In the genomic region with DNA sequence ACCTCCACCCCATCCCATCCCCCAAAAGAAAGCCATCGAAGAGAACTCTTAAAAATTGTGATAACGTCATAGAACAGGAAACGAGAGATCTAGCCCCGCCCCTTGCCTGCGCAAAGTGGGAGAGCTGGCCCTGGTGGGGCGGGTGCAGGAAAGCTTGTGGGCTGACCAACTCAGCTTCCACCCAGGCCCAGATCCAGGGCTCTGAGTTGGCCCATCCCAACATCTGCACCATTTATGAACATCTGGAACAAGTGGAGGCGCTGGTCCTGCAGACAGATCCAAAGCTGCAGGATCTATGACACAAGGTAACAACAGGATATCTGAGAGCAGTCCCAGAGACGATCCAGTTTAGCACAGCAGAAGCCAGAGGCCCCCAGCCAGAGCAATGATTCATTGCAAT, we compare ENCODE assay signal across 22 mouse cellular contexts.
"Had no signal": no experiment of that assay in that cellular context is flagged by ENCODE, and none has a peak within 500 bp of the region (broad histone marks: within the 10 kb centered on the region; RNA-seq: fewer than 3 reads in every experiment).

No protein-coding gene starts in this region.

- H3K36me3 ChIP-seq: limb, embryonic 10.5 days; limb, embryonic 13.5 days; liver, embryonic 12.5 days; liver, embryonic 15.5 days; lung, embryonic 15.5 days; midbrain, embryonic 10.5 days; midbrain, embryonic 13.5 days; neural tube, embryonic 13.5 days had no signal

- H3K4me1 ChIP-seq: liver, embryonic 12.5 days; liver, embryonic 15.5 days; neural tube, embryonic 13.5 days had no signal

- H3K4me2 ChIP-seq: limb, embryonic 13.5 days; liver, embryonic 12.5 days; liver, embryonic 15.5 days; lung, embryonic 15.5 days; midbrain, embryonic 13.5 days; neural tube, embryonic 13.5 days had no signal

- H3K27me3 ChIP-seq: limb, embryonic 13.5 days; neural tube, embryonic 13.5 days had no signal

- H3K9ac ChIP-seq: limb, embryonic 13.5 days; liver, embryonic 12.5 days; liver, embryonic 15.5 days; lung, embryonic 15.5 days; midbrain, embryonic 13.5 days; neural tube, embryonic 13.5 days had no signal

- ATAC-seq: liver, embryonic 12.5 days; midbrain, embryonic 13.5 days; midbrain, embryonic 16.5 days had no signal

- DNase-seq: kidney, postnatal 25 days; layer of hippocampus, adult 9-11 months; liver; lung, adult 18-20 months; lung, postnatal 10 days; retina, postnatal 1 day; right cerebral cortex, postnatal 25 days; thymus, adult 18-20 months had no signal

- H3K4me3 ChIP-seq: layer of hippocampus, adult 2 months; limb, embryonic 10.5 days; limb, embryonic 13.5 days; liver, embryonic 12.5 days; liver, embryonic 15.5 days; lung, embryonic 15.5 days; megakaryocyte, embryonic 14.5 days; midbrain, embryonic 10.5 days; midbrain, embryonic 13.5 days; myocyte; neural tube, embryonic 13.5 days had no signal

- H3K9me3 ChIP-seq: limb, embryonic 10.5 days; limb, embryonic 13.5 days; liver, embryonic 12.5 days; liver, embryonic 15.5 days; lung, embryonic 15.5 days; midbrain, embryonic 10.5 days; midbrain, embryonic 13.5 days; neural tube, embryonic 13.5 days had no signal

- H3K27ac ChIP-seq: kidney, postnatal 0 days; layer of hippocampus, adult 2 months; limb, embryonic 10.5 days; limb, embryonic 13.5 days; liver, embryonic 12.5 days; liver, embryonic 15.5 days; lung, embryonic 15.5 days; macrophage; midbrain, embryonic 10.5 days; midbrain, embryonic 13.5 days; neural tube, embryonic 13.5 days had no signal
